ENCODE assay signal across 8 mouse cellular contexts in genomic region chr8:70820101-70820935, GRCm38 (mm10). TPM values are rescaled to one million over a fixed set of nuclear protein-coding genes. Genes with fewer than 3 reads are reported as not detected.
DNase-seq lines count a peak whose midpoint lies in the region; ATAC-seq lines count a peak whose summit lies in the region.

No protein-coding gene starts in this region.

- no peak overlapping the region for H3K4me2 ChIP-seq in hindbrain, embryonic 14.5 days (replicated peaks)
- no peak overlapping the region for H3K4me2 ChIP-seq in limb, embryonic 15.5 days
- H3K4me2 ChIP-seq in neural tube, embryonic 11.5 days (ENCODE audit: low read depth) = peak overlapping the region; percentile 29; the same call in 1 of the 2 replicates

- WGBS in hindbrain, embryonic 14.5 days = 3% methylated on average over 31 of the region's 31 CpGs
- 4% methylated on average over 31 of the region's 31 CpGs for WGBS in limb, embryonic 15.5 days
- 2% methylated on average over 31 of the region's 31 CpGs for WGBS in neural tube, embryonic 11.5 days

- peaks cover 41% of the 10 kb centered on the region for H3K27me3 ChIP-seq in hindbrain, embryonic 14.5 days (ENCODE audit: control insufficient read depth, insufficient read depth, low read length)
- peaks cover 39% of the 10 kb centered on the region for H3K27me3 ChIP-seq in limb, embryonic 15.5 days
- peaks cover 21% of the 10 kb centered on the region for H3K27me3 ChIP-seq in neural tube, embryonic 11.5 days (ENCODE audit: control insufficient read depth, insufficient read depth, low read length)

- peak; percentile 73 for DNase-seq in right cerebral cortex, adult 18-20 months
- no peak for DNase-seq in right cerebral cortex, postnatal 4 days
- DNase-seq in forelimb bud, embryonic 11.5 days (ENCODE audit: low read depth, low spot score) = peak; percentile 62
- no peak for DNase-seq in hindbrain, embryonic 14.5 days (ENCODE audit: low spot score)
- peak; percentile 78 for DNase-seq in neural tube, embryonic 11.5 days (ENCODE audit: low spot score)
- no peak for DNase-seq in cerebellum, postnatal 25 days
- no peak for DNase-seq in spleen, postnatal 14 days (ENCODE audit: low spot score in 2 of 2)

- no peak overlapping the region for H3K27ac ChIP-seq in hindbrain, embryonic 14.5 days
- no peak overlapping the region for H3K27ac ChIP-seq in limb, embryonic 15.5 days
- H3K27ac ChIP-seq in neural tube, embryonic 11.5 days (ENCODE audit: low read depth, low read length) = no peak overlapping the region

- H3K4me1 ChIP-seq in hindbrain, embryonic 14.5 days (replicated peaks; ENCODE audit: control insufficient read depth, insufficient read depth, low read length) = no peaks in the 10 kb centered on the region
- H3K4me1 ChIP-seq in limb, embryonic 15.5 days = peaks cover 19% of the 10 kb centered on the region
- H3K4me1 ChIP-seq in neural tube, embryonic 11.5 days (ENCODE audit: control insufficient read depth, insufficient read depth, low read length) = no peaks in the 10 kb centered on the region

- H3K9ac ChIP-seq in hindbrain, embryonic 14.5 days = no peak overlapping the region
- no peak overlapping the region for H3K9ac ChIP-seq in limb, embryonic 15.5 days
- no peak overlapping the region for H3K9ac ChIP-seq in neural tube, embryonic 11.5 days (ENCODE audit: low read length)

- H3K4me3 ChIP-seq in hindbrain, embryonic 14.5 days (replicated peaks; ENCODE audit: low read length) = no peak overlapping the region
- no peak overlapping the region for H3K4me3 ChIP-seq in limb, embryonic 15.5 days
- peak overlapping the region; percentile 15; the same call in 1 of the 2 replicates for H3K4me3 ChIP-seq in neural tube, embryonic 11.5 days (ENCODE audit: low read depth, low read length)

- peak; percentile 38; the same call in 1 of the 2 replicates for ATAC-seq in hindbrain, embryonic 14.5 days (ENCODE audit: low FRiP score)
- ATAC-seq in limb, embryonic 15.5 days (ENCODE audit: insufficient number of reproducible peaks, low FRiP score, low TSS enrichment, low read depth) = peak; percentile 82
- peak; percentile 73 for ATAC-seq in neural tube, embryonic 11.5 days (ENCODE audit: insufficient read depth, low FRiP score, low TSS enrichment)

- peaks cover 16% of the 10 kb centered on the region; the same call in 1 of the 2 replicates for H3K9me3 ChIP-seq in hindbrain, embryonic 14.5 days (ENCODE audit: control insufficient read depth, low read length)
- H3K9me3 ChIP-seq in limb, embryonic 15.5 days = peaks cover 10% of the 10 kb centered on the region; the same call in 1 of the 2 replicates
- H3K9me3 ChIP-seq in neural tube, embryonic 11.5 days (ENCODE audit: control insufficient read depth, low read length) = no peaks in the 10 kb centered on the region

- H3K36me3 ChIP-seq in hindbrain, embryonic 14.5 days (replicated peaks; ENCODE audit: control insufficient read depth, insufficient read depth) = no peaks in the 10 kb centered on the region
- no peaks in the 10 kb centered on the region for H3K36me3 ChIP-seq in limb, embryonic 15.5 days
- no peaks in the 10 kb centered on the region for H3K36me3 ChIP-seq in neural tube, embryonic 11.5 days (ENCODE audit: control insufficient read depth, insufficient read depth, low read length)

RNA-seq across cellular contexts. Expression of gene Il12rb1, which starts 12.1 kb away (rescaled TPM):
- 0.09 TPM in 1 of 2 replicates, not detected in the other for polyA plus RNA-seq in hindbrain, embryonic 14.5 days (2014; fragmentation: Nextera tagmentation; extraction: Ambion mirVana)
- polyA plus RNA-seq in limb, embryonic 15.5 days (2015; fragmentation: Nextera tagmentation; extraction: Ambion mirVana) = 0.13 and 0.35 TPM in 2 replicates
- not detected in 2 replicates for polyA plus RNA-seq in neural tube, embryonic 11.5 days (2014; fragmentation: Nextera tagmentation; extraction: Ambion mirVana)

RNA-seq across cellular contexts. Expression of gene Mast3, which starts 15.5 kb away (rescaled TPM):
- polyA plus RNA-seq in hindbrain, embryonic 14.5 days (2014; fragmentation: Nextera tagmentation; extraction: Ambion mirVana) = 23.3 and 26.6 TPM in 2 replicates
- 13.8 and 14.4 TPM in 2 replicates for polyA plus RNA-seq in limb, embryonic 15.5 days (2015; fragmentation: Nextera tagmentation; extraction: Ambion mirVana)
- 10.5 and 14.7 TPM in 2 replicates for polyA plus RNA-seq in neural tube, embryonic 11.5 days (2014; fragmentation: Nextera tagmentation; extraction: Ambion mirVana)

RNA-seq across cellular contexts. Expression of gene Arrdc2, which starts 19.2 kb away (rescaled TPM):
- 7.2 and 8.7 TPM in 2 replicates for polyA plus RNA-seq in hindbrain, embryonic 14.5 days (2014; fragmentation: Nextera tagmentation; extraction: Ambion mirVana)
- polyA plus RNA-seq in limb, embryonic 15.5 days (2015; fragmentation: Nextera tagmentation; extraction: Ambion mirVana) = 6.7 and 8.8 TPM in 2 replicates
- 8.8 and 10.2 TPM in 2 replicates for polyA plus RNA-seq in neural tube, embryonic 11.5 days (2014; fragmentation: Nextera tagmentation; extraction: Ambion mirVana)

RNA-seq across cellular contexts. Expression of gene Kcnn1, which starts 42.7 kb away (rescaled TPM):
- polyA plus RNA-seq in hindbrain, embryonic 14.5 days (2014; fragmentation: Nextera tagmentation; extraction: Ambion mirVana) = 10.0 and 14.3 TPM in 2 replicates
- polyA plus RNA-seq in limb, embryonic 15.5 days (2015; fragmentation: Nextera tagmentation; extraction: Ambion mirVana) = 2.3 and 3.1 TPM in 2 replicates
- polyA plus RNA-seq in neural tube, embryonic 11.5 days (2014; fragmentation: Nextera tagmentation; extraction: Ambion mirVana) = 14.0 and 14.1 TPM in 2 replicates

RNA-seq across cellular contexts. Expression of gene Pik3r2, which starts 43.8 kb away (rescaled TPM):
- 83.0 and 84.6 TPM in 2 replicates for polyA plus RNA-seq in hindbrain, embryonic 14.5 days (2014; fragmentation: Nextera tagmentation; extraction: Ambion mirVana)
- 85.8 and 91.4 TPM in 2 replicates for polyA plus RNA-seq in limb, embryonic 15.5 days (2015; fragmentation: Nextera tagmentation; extraction: Ambion mirVana)
- 52.4 and 54.7 TPM in 2 replicates for polyA plus RNA-seq in neural tube, embryonic 11.5 days (2014; fragmentation: Nextera tagmentation; extraction: Ambion mirVana)

Comparison
In these comparisons a context has a peak if more than half of its experiments do, and no peak if none do; other contexts are left out.
1. DNase-seq: peak in right cerebral cortex, adult 18-20 months (single experiment), forelimb bud, embryonic 11.5 days (single experiment) and neural tube, embryonic 11.5 days (single experiment); none in right cerebral cortex, postnatal 4 days (single experiment), hindbrain, embryonic 14.5 days (single experiment), cerebellum, postnatal 25 days (0 of 2) and spleen, postnatal 14 days (0 of 2).
2. Peak in every context shown above with its lines, with median percentiles within 50 percentile points of each other: ATAC-seq.